Mouse (Mus musculus) lung, embryonic 16.5 days (tissue): Measurements from ENCODE around the gene Fam122a. TPM values are rescaled to one million over a fixed set of nuclear protein-coding genes. Genes with fewer than 3 reads are reported as not detected.

ENCODE experiments used
- ATAC-seq: fragments of 200-750 bp; cut with Nextera tagmentation; 2 replicates; pipeline ENCODE4 v1.8.0; 2017; ENCODE audit warnings: low read depth, mild to moderate bottlenecking, moderate library complexity
- H3K27ac ChIP-seq: fragments of 300-500 bp; sonication (generic); 2 replicates; pipeline ENCODE4 v1.5.1; 2014; ENCODE audit warnings: mild to moderate bottlenecking, control low read depth, low read length
- H3K27me3 ChIP-seq: fragments of 300-500 bp; sonication (generic); 2 replicates; pipeline ENCODE4 v1.6.1; 2014; ENCODE audit warnings: low read depth, low read length, mixed read lengths; ENCODE audit not compliant: control insufficient read depth, insufficient read depth
- H3K36me3 ChIP-seq: fragments of 300-500 bp; sonication (generic); 2 replicates; pipeline ENCODE4 v1.6.1; 2014; ENCODE audit warnings: low read length; ENCODE audit not compliant: control insufficient read depth, insufficient read depth
- H3K4me1 ChIP-seq: fragments of 300-500 bp; sonication (generic); replicated peaks from 2 replicates; pipeline ENCODE4 v1.6.1; 2014; ENCODE audit warnings: low read length, mixed read lengths; ENCODE audit not compliant: control insufficient read depth, insufficient read depth
- H3K4me2 ChIP-seq: fragments of 300-500 bp; sonication (generic); 2 replicates; pipeline ENCODE4 v1.6.1; 2014; ENCODE audit warnings: low read depth, low read length, control low read depth
- H3K4me3 ChIP-seq: fragments of 300-500 bp; sonication (generic); 2 replicates; pipeline ENCODE4 v1.5.1; 2014; ENCODE audit warnings: mild to moderate bottlenecking, low read length, control low read depth
- H3K9ac ChIP-seq: fragments of 300-500 bp; sonication (generic); 2 replicates; pipeline ENCODE4 v1.6.1; 2014; ENCODE audit warnings: low read length, control low read depth
- H3K9me3 ChIP-seq: fragments of 300-500 bp; sonication (generic); 2 replicates; pipeline ENCODE4 v1.6.1; 2016; ENCODE audit warnings: low read length; ENCODE audit not compliant: control insufficient read depth
- WGBS: fragments of 180-500 bp; shearing (Covaris S2); extraction: QIAGEN DNeasy Blood & Tissue Kit; methylation state at CpG from one replicate; pipeline ENCODE4 v1.1.7; 2014; 5-methylcytosine and 5-hydroxymethylcytosine counted together
- polyA plus RNA-seq: library from polyadenylated mRNA; unstranded; fragments of >200 nt; fragmentation: Nextera tagmentation; extraction: Ambion mirVana; gene quantifications from 2 replicates; pipeline ENCODE4 v1.2.1, GENCODE M21; 2015

Gene Fam122a
- polyA plus RNA-seq, 1 experiment from 2014 or later, result 39.2 TPM

DNA sequence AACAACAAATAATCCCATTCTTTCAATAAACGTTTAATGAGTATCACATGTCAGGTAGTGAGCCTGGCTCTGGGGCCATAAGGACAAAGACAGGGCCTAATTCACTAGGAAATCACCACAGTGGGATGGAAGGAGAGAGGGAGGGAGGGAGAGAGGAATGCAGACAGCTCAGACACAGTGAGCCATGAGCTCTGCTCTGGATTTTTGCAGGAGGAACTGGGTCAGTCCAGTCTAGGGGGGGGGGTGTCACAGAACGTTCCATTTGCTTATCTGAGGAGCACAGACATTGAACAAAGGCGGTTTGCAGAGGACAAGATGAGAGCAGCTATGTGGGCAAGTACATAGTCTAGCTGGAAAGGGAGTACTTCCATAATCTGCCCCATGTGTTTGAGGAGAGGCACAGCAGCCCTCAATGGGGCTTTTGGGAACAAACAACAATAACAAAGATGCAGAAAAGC, 24.7 kb downstream of the Fam122a start:
- no peak for ATAC-seq

GRCm38 (mm10) chr19:24451626-24452025, 25.5 kb downstream of the Fam122a start:
- no peak overlapping the region for H3K4me2 ChIP-seq
- H3K4me1 ChIP-seq, result peaks cover 3% of the 10 kb centered on the region
- no peaks in the 10 kb centered on the region for H3K9me3 ChIP-seq
- H3K27me3 ChIP-seq, result no peaks in the 10 kb centered on the region
- H3K36me3 ChIP-seq, result no peaks in the 10 kb centered on the region
- no peak overlapping the region for H3K27ac ChIP-seq
- WGBS, result 82% methylated on average over 3 of the region's 3 CpGs
- ATAC-seq, result no peak
- no peak overlapping the region for H3K4me3 ChIP-seq
- no peak overlapping the region for H3K9ac ChIP-seq

More for the DNA sequence above, 24.7 kb downstream of the Fam122a start:
- WGBS, result 23% methylated on average over 3 of the region's 3 CpGs
- Histone ChIP-seq H3K4me1 (peaks cover 3% of the 10 kb centered on the region), H3K9ac (no peak overlapping the region), H3K9me3 (no peaks in the 10 kb centered on the region), H3K4me3 (no peak overlapping the region), H3K4me2 (no peak overlapping the region), H3K27ac (no peak overlapping the region), H3K36me3 (no peaks in the 10 kb centered on the region), H3K27me3 (no peaks in the 10 kb centered on the region)

DNA sequence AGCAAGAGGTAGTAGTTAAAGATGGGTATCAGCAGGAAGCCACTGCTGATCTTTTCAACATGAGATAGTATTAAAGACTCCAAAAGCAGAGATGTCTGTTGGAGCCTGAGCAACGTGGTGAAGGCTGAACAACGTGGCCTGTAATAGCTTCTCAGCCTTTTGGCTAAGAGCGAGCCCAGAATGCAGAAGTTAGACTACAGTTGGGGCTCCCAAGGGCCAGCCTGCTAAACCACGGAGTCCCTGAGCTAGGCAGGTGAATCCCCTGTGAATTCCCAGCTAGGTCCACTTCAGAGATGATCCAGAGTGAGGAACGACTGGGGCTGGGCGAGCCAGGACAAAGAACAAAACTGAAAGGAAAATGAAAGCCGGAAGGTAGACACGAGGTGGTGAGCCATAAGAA, 26.4 kb downstream of the Fam122a start:
- H3K4me2 ChIP-seq, result no peak overlapping the region
- H3K27me3 ChIP-seq, result no peaks in the 10 kb centered on the region
- ATAC-seq, result no peak
- H3K4me3 ChIP-seq, result no peak overlapping the region
- H3K36me3 ChIP-seq, result no peaks in the 10 kb centered on the region
- H3K4me1 ChIP-seq, result no peaks in the 10 kb centered on the region; the same call in none of the 2 replicates
- no peak overlapping the region for H3K9ac ChIP-seq
- H3K27ac ChIP-seq, result no peak overlapping the region
- no peaks in the 10 kb centered on the region for H3K9me3 ChIP-seq
- WGBS, result 88% methylated on average over 8 of the region's 8 CpGs

DNA sequence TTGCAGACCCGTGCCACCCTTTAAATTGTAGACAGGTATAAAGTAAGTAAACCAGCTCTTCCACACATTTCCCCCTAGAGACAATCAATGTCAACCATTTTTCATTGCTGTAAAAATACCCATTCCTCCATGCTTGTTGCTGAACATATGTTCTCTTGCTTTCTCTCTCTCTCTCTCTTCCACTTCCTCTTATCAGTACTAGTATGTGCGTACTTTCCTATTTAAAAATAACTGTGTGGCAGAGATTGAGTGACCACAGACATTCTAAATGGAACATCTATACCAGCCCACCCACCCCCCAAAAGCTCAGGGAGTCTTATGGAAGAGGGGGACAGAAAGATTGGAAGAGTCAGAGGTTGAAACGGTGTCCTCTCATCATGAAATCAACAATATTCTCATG, 32.8 kb downstream of the Fam122a start:
- H3K36me3 ChIP-seq, result no peaks in the 10 kb centered on the region
- no peak overlapping the region for H3K4me2 ChIP-seq
- no peak overlapping the region for H3K9ac ChIP-seq
- no peak for ATAC-seq
- no peaks in the 10 kb centered on the region for H3K9me3 ChIP-seq
- WGBS, result 76% methylated on average over 3 of the region's 3 CpGs
- no peak overlapping the region for H3K4me3 ChIP-seq
- H3K27me3 ChIP-seq, result no peaks in the 10 kb centered on the region
- H3K27ac ChIP-seq, result no peak overlapping the region
- no peaks in the 10 kb centered on the region for H3K4me1 ChIP-seq

GRCm38 (mm10) chr19:24439715-24440114, 37.4 kb downstream of the Fam122a start:
- Histone ChIP-seq H3K4me3 (no peak overlapping the region), H3K9ac (no peak overlapping the region), H3K4me2 (no peak overlapping the region), H3K9me3 (no peaks in the 10 kb centered on the region), H3K4me1 (no peaks in the 10 kb centered on the region), H3K27me3 (no peaks in the 10 kb centered on the region), H3K36me3 (no peaks in the 10 kb centered on the region), H3K27ac (no peak overlapping the region)
- ATAC-seq, result no peak
- 70% methylated on average over 4 of the region's 4 CpGs for WGBS

DNA sequence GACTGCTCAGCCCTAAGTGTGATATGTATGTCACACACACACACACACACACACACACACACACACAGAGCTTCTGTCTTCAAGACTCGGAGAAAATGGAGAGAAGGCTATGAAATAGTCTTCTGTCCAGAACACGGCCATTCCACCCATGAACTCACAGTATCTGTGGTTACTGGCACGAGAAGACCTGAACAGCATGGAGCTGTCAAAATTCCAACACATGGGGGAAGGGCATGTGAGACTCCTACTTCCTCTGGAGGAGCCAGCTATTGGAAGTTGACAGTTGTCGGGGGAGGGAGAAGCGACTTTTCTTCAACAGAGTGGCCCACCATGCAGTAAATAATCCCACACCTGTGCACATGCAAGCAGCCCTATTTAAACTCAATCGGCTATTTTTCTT, 42.9 kb downstream of the Fam122a start:
- no peak for ATAC-seq
- Histone ChIP-seq H3K27ac (no peak overlapping the region), H3K9me3 (no peaks in the 10 kb centered on the region), H3K36me3 (no peaks in the 10 kb centered on the region), H3K4me1 (no peaks in the 10 kb centered on the region), H3K4me2 (no peak overlapping the region), H3K4me3 (no peak overlapping the region), H3K27me3 (no peaks in the 10 kb centered on the region), H3K9ac (no peak overlapping the region)
- WGBS, result 55% methylated on average over 6 of the region's 6 CpGs

- WGBS, result 71% methylated on average over 5 of the region's 5 CpGs
- ATAC-seq, result no peak
- Histone ChIP-seq H3K4me2 (no peak overlapping the region), H3K27me3 (no peaks in the 10 kb centered on the region), H3K36me3 (no peaks in the 10 kb centered on the region), H3K27ac (no peak overlapping the region), H3K4me1 (no peaks in the 10 kb centered on the region), H3K9ac (no peak overlapping the region), H3K4me3 (no peak overlapping the region), H3K9me3 (no peaks in the 10 kb centered on the region)
Measured at GRCm38 (mm10) chr19:24432447-24432846, 44.7 kb downstream of the Fam122a start.

GRCm38 (mm10) chr19:24431381-24431780, 45.8 kb downstream of the Fam122a start:
- Histone ChIP-seq H3K27me3 (no peaks in the 10 kb centered on the region), H3K36me3 (no peaks in the 10 kb centered on the region), H3K9me3 (no peaks in the 10 kb centered on the region), H3K9ac (no peak overlapping the region), H3K27ac (no peak overlapping the region), H3K4me3 (no peak overlapping the region), H3K4me1 (no peaks in the 10 kb centered on the region), H3K4me2 (no peak overlapping the region)
- WGBS, result 87% methylated on average over 2 of the region's 2 CpGs
- ATAC-seq, result no peak

- H3K4me2 ChIP-seq, result no peak overlapping the region
- no peaks in the 10 kb centered on the region for H3K36me3 ChIP-seq
- no peaks in the 10 kb centered on the region for H3K27me3 ChIP-seq
- 95% methylated on average over 3 of the region's 3 CpGs for WGBS
- no peak overlapping the region for H3K4me3 ChIP-seq
- no peaks in the 10 kb centered on the region for H3K4me1 ChIP-seq
- no peak for ATAC-seq
- no peaks in the 10 kb centered on the region for H3K9me3 ChIP-seq
- no peak overlapping the region for H3K27ac ChIP-seq
- H3K9ac ChIP-seq, result no peak overlapping the region
Measured at GRCm38 (mm10) chr19:24428011-24428410, 49.1 kb downstream of the Fam122a start.

- no peaks in the 10 kb centered on the region for H3K4me1 ChIP-seq
- WGBS, result 47% methylated on average over 4 of the region's 4 CpGs
- no peak overlapping the region for H3K27ac ChIP-seq
- H3K4me2 ChIP-seq, result no peak overlapping the region
- H3K4me3 ChIP-seq, result no peak overlapping the region
- H3K36me3 ChIP-seq, result no peaks in the 10 kb centered on the region
- no peaks in the 10 kb centered on the region for H3K27me3 ChIP-seq
- ATAC-seq, result no peak
- H3K9ac ChIP-seq, result no peak overlapping the region
- no peaks in the 10 kb centered on the region for H3K9me3 ChIP-seq
Measured at GRCm38 (mm10) chr19:24427258-24427657, 49.9 kb downstream of the Fam122a start.
